Mouse (Mus musculus) heart, adult 2 months (tissue): ENCODE results near the gene Gnai1.

ENCODE experiments used
- CTCF ChIP-seq: fragments of 200-600 bp; IDR thresholded peaks from 2 replicates; pipeline ENCODE4 v1.8.1; 2022; ENCODE audit warnings: antibody characterized with exemption, mild to moderate bottlenecking, moderate library complexity
- POLR2A ChIP-seq: fragments of 200-500 bp; IDR thresholded peaks from 2 replicates; pipeline ENCODE4 v1.6.1; 2011; ENCODE audit warnings: mild to moderate bottlenecking, low read depth, low read length, control low read depth; ENCODE audit not compliant: insufficient read depth

DNA sequence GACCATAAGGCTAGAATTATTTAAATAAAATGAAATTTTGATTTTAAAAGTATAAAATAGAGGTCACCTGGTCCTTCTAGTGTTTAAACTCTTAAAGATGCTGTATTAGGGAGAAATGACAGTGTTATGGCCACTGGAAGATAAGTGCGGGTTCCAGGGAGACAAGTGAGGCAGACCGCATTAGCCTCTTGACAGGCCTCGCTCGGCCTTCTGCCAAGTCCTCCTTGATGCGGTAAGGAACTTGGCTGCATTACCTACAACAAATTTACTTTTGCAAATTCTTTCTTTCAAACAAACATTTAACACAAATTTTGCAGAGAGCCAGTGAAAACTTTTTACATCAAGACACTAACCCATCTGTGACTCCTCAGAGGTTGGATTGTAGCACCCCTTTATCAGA lies 27.9 kb downstream of the Gnai1 start:
- TF ChIP-seq CTCF (no peak), POLR2A (no peak)
